Comparison of ENCODE assay signal across 9 mouse cellular contexts in genomic region chr7:46833266-46833665, GRCm38 (mm10). TPM values are rescaled to one million over a fixed set of nuclear protein-coding genes. Genes with fewer than 3 reads are reported as not detected.
DNase-seq lines count a peak whose midpoint lies in the region; ATAC-seq and TF ChIP-seq lines count a peak whose summit lies in the region.
"Had no signal": no experiment of that assay in that cellular context is flagged by ENCODE, and none has a peak within 500 bp of the region (broad histone marks: within the 10 kb centered on the region; RNA-seq: fewer than 3 reads in every experiment).

No protein-coding gene starts in this region.

- H3K9ac ChIP-seq in lung, embryonic 14.5 days: no peak overlapping the region
- H3K9ac ChIP-seq in midbrain, embryonic 11.5 days (ENCODE audit: low read length): no peak overlapping the region

- no peaks in the 10 kb centered on the region for H3K36me3 ChIP-seq in lung, embryonic 14.5 days (ENCODE audit: insufficient read depth)
- no peaks in the 10 kb centered on the region for H3K36me3 ChIP-seq in midbrain, embryonic 11.5 days (ENCODE audit: control insufficient read depth, insufficient read depth, low read length)

- WGBS in lung, embryonic 14.5 days: 37% methylated on average over 6 of the region's 6 CpGs
- WGBS in midbrain, embryonic 11.5 days: 68% methylated on average over 6 of the region's 6 CpGs

- peak; percentile 18 to 33 for DNase-seq in CD8-positive naive resting alpha-beta T cell, adult 2 months (ENCODE audit: low read depth in 2 of 2, low spot score in 2 of 2)
- DNase-seq in lung, embryonic 14.5 days: peak; percentile 87
- peak; percentile 85 for DNase-seq in thymus, postnatal 0 days (ENCODE audit: low spot score)
- no peak for DNase-seq in midbrain, embryonic 11.5 days (ENCODE audit: low spot score, missing footprints)
- DNase-seq in B cell, adult 2 months: no peak
- no peak for DNase-seq in neural tube, embryonic 10.5 days (ENCODE audit: extremely low spot score, low spot score)

- H3K4me1 ChIP-seq in brown adipose tissue, adult 24 weeks (ENCODE audit: control insufficient read depth, insufficient read depth, insufficient read length, low read length): peaks cover 19% of the 10 kb centered on the region
- peaks cover 17% of the 10 kb centered on the region for H3K4me1 ChIP-seq in lung, embryonic 14.5 days (ENCODE audit: insufficient read depth)
- H3K4me1 ChIP-seq in midbrain, embryonic 11.5 days (ENCODE audit: control insufficient read depth, insufficient read depth, low read length): peaks cover 4% of the 10 kb centered on the region

- no peak overlapping the region for H3K4me3 ChIP-seq in brown adipose tissue, adult 24 weeks (ENCODE audit: insufficient read depth, low read depth, low read length)
- no peak overlapping the region for H3K4me3 ChIP-seq in lung, embryonic 14.5 days (ENCODE audit: low read depth, low read length)
- no peak overlapping the region for H3K4me3 ChIP-seq in midbrain, embryonic 11.5 days (ENCODE audit: low read depth, low read length)
- H3K4me3 ChIP-seq: erythroblast, embryonic 14.5 days had no signal

- no peak for TF ChIP-seq CTCF in lung, embryonic 14.5 days (IDR thresholded peaks at IDR 0.05; ENCODE audit: low read depth)

- H3K9me3 ChIP-seq in lung, embryonic 14.5 days (ENCODE audit: low read depth, low read length): no peaks in the 10 kb centered on the region
- no peaks in the 10 kb centered on the region for H3K9me3 ChIP-seq in midbrain, embryonic 11.5 days (ENCODE audit: control insufficient read depth, low read length)

- H3K27ac ChIP-seq in brown adipose tissue, adult 24 weeks (replicated peaks; ENCODE audit: low read depth, low read length): peak overlapping the region; percentile 7; the same call in 1 of the 2 replicates
- H3K27ac ChIP-seq in lung, embryonic 14.5 days (ENCODE audit: low read depth): no peak overlapping the region
- H3K27ac ChIP-seq in midbrain, embryonic 11.5 days (ENCODE audit: low read depth, low read length): no peak overlapping the region

- peak; percentile 92 for ATAC-seq in inflammation-experienced regulatory T-cells, adult 6 months
- peak; percentile 80 for ATAC-seq in lung, embryonic 14.5 days (ENCODE audit: insufficient read depth)
- ATAC-seq in midbrain, embryonic 11.5 days (ENCODE audit: low FRiP score): no peak

- H3K4me2 ChIP-seq in lung, embryonic 14.5 days: no peak overlapping the region
- no peak overlapping the region for H3K4me2 ChIP-seq in midbrain, embryonic 11.5 days

- H3K27me3 ChIP-seq in lung, embryonic 14.5 days (ENCODE audit: insufficient read depth, low read length): no peaks in the 10 kb centered on the region
- H3K27me3 ChIP-seq in midbrain, embryonic 11.5 days (ENCODE audit: control insufficient read depth, insufficient read depth, low read length): no peaks in the 10 kb centered on the region

RNA-seq across cellular contexts. Expression of gene Ldha, which starts 8.0 kb away (rescaled TPM):
- 1,796 and 2,267 TPM in 2 replicates for polyA plus RNA-seq in brown adipose tissue, adult 24 weeks (2012; ENCODE audit: insufficient read depth, insufficient read length, missing spikeins)
- 1,000 to 10,000 TPM in 1 of 3 experiments, 100 to 1,000 TPM in 2; 790 to 1,249 (median 846) TPM for polyA plus RNA-seq in inflammation-experienced regulatory T-cells, adult 6 months (2017; shearing (Covaris generic))
- polyA plus RNA-seq in lung, embryonic 14.5 days (2014; fragmentation: Nextera tagmentation; extraction: Ambion mirVana): 1,903 and 1,950 TPM in 2 replicates
- 1,216 and 1,339 TPM in 2 replicates for polyA plus RNA-seq in thymus, postnatal 0 days (2015; fragmentation: Nextera tagmentation; extraction: Ambion mirVana)
- 1,513 and 1,542 TPM in 2 replicates for polyA plus RNA-seq in midbrain, embryonic 11.5 days (2014; fragmentation: Nextera tagmentation; extraction: Ambion mirVana)

RNA-seq across cellular contexts. Expression of gene Ldhc, which starts 27.7 kb away (rescaled TPM):
- polyA plus RNA-seq in brown adipose tissue, adult 24 weeks (2012; ENCODE audit: insufficient read depth, insufficient read length, missing spikeins): not detected in 2 replicates
- not detected for polyA plus RNA-seq in inflammation-experienced regulatory T-cells, adult 6 months (2017; shearing (Covaris generic))
- polyA plus RNA-seq in lung, embryonic 14.5 days (2014; fragmentation: Nextera tagmentation; extraction: Ambion mirVana): 0.13 TPM in 1 of 2 replicates, not detected in the other
- polyA plus RNA-seq in thymus, postnatal 0 days (2015; fragmentation: Nextera tagmentation; extraction: Ambion mirVana): not detected in 2 replicates
- not detected in 2 replicates for polyA plus RNA-seq in midbrain, embryonic 11.5 days (2014; fragmentation: Nextera tagmentation; extraction: Ambion mirVana)

RNA-seq across cellular contexts. Expression of gene Gtf2h1, which starts 37.4 kb away (rescaled TPM):
- polyA plus RNA-seq in brown adipose tissue, adult 24 weeks (2012; ENCODE audit: insufficient read depth, insufficient read length, missing spikeins): 17.6 and 24.3 TPM in 2 replicates
- polyA plus RNA-seq in inflammation-experienced regulatory T-cells, adult 6 months (2017; shearing (Covaris generic)): 10 to 100 TPM; 26.7 to 29.9 (median 27.0) TPM
- polyA plus RNA-seq in lung, embryonic 14.5 days (2014; fragmentation: Nextera tagmentation; extraction: Ambion mirVana): 41.7 and 47.1 TPM in 2 replicates
- 54.3 and 56.6 TPM in 2 replicates for polyA plus RNA-seq in thymus, postnatal 0 days (2015; fragmentation: Nextera tagmentation; extraction: Ambion mirVana)
- polyA plus RNA-seq in midbrain, embryonic 11.5 days (2014; fragmentation: Nextera tagmentation; extraction: Ambion mirVana): 58.0 and 62.4 TPM in 2 replicates

RNA-seq across cellular contexts. Expression of gene Hps5, which starts 37.4 kb away (rescaled TPM):
- 11.9 and 13.5 TPM in 2 replicates for polyA plus RNA-seq in brown adipose tissue, adult 24 weeks (2012; ENCODE audit: insufficient read depth, insufficient read length, missing spikeins)
- polyA plus RNA-seq in inflammation-experienced regulatory T-cells, adult 6 months (2017; shearing (Covaris generic)): 10 to 100 TPM; 16.4 to 22.3 (median 19.7) TPM
- polyA plus RNA-seq in lung, embryonic 14.5 days (2014; fragmentation: Nextera tagmentation; extraction: Ambion mirVana): 19.2 and 24.5 TPM in 2 replicates
- 15.1 and 16.8 TPM in 2 replicates for polyA plus RNA-seq in thymus, postnatal 0 days (2015; fragmentation: Nextera tagmentation; extraction: Ambion mirVana)
- polyA plus RNA-seq in midbrain, embryonic 11.5 days (2014; fragmentation: Nextera tagmentation; extraction: Ambion mirVana): 16.3 and 17.9 TPM in 2 replicates

Comparison
In these comparisons a context has a peak if more than half of its experiments do, and no peak if none do; other contexts are left out.
1. DNase-seq: peak in CD8-positive naive resting alpha-beta T cell, adult 2 months (2 of 2), lung, embryonic 14.5 days (single experiment) and thymus, postnatal 0 days (single experiment); none in midbrain, embryonic 11.5 days (single experiment), B cell, adult 2 months (0 of 2) and neural tube, embryonic 10.5 days (single experiment).